Mouse (Mus musculus) CD4-positive, CD25-positive, alpha-beta regulatory T cell (primary cell): ENCODE results near the gene Hcrtr2. TPM values are rescaled to one million over a fixed set of nuclear protein-coding genes. Genes with fewer than 3 reads are reported as not detected.

ENCODE experiments used
- polyA plus RNA-seq: library from polyadenylated mRNA; unstranded; fragments of 100-300 nt; shearing (Covaris generic); gene quantifications from one replicate; pipeline ENCODE4 v1.2.1, GENCODE M21; 2017

Hcrtr2 gene
- polyA plus RNA-seq: not detected

DNA sequence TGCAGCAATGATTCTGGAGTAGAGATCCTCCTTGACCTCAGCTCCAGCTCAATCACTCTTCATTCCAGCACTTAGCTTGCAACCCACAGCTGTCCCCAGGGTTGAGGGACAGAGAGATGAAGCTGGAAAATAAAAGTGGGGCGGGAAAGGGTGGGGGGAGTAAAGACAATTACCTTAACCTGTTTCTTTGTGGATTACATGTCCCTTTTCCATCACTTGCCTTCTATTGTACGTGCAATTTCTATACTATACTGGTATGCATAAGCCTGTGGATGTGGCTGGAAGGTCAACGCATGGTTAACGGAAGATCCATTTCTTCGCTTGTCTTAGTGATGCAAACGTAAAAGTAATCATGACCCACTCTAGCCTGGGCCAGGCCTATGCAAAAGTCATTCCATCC is at the start of gene Hcrtr2:
Gene Hcrtr2, minus strand, starts transcription at position 101 of the 400 bp plus-strand sequence.

DNA sequence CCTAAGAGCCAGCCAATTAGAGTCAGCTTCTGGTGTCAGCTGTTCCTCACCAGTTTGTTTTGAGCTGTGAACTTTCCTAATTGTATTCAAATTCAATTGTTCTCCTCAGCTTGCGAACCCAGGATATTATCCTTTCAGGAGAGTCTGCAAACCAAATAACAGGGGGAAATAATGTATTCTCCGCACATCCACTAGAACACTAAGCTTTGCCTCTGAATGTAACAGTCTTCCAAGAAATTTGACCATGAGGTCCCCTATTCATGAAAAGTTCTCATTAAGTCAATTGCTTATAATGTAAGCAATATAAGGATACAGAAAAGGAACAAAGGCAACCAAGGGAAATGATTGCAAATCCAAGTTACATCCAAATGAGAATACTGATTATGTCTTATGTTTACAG is 110.1 kb downstream of the Hcrtr2 start, which contains the start of gene Gfral:
Gene Gfral, minus strand, starts transcription at position 101 of the 400 bp plus-strand sequence.

Other genes starting within 250 kb of the Hcrtr2 start
- gene Gfral, start 110.2 kb downstream of the Hcrtr2 start, polyA plus RNA-seq: not detected
- not detected for gene Fam83b, start 243.3 kb upstream of the Hcrtr2 start, polyA plus RNA-seq